Mouse (Mus musculus): ENCODE measurements around the gene Olfr77.

Olfr77 gene

DNA sequence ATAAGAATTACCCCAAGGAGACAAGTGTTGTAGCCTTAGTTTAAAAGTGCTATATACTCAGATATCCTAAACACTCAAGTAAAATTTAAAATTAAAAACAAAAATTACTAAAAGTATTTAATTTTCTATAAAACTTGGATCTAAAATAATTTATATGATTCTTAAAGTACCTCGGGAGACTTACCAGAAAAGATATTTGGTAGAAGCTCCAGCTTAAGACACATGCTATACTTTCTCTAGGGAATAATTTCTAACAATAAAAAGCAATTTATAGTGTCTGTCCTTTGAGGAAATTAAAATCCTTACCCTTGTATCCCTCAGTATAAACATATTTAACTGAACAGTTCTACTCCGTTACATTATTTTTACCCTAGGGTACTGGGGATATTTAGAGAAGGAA is at the start of gene Olfr77:
Olfr77 (plus strand) TSS at position 301 of the 400 bp plus-strand sequence.
- DNase-seq (ENCODE audit: extremely low spot score, low read depth, low spot score): no peak

DNA sequence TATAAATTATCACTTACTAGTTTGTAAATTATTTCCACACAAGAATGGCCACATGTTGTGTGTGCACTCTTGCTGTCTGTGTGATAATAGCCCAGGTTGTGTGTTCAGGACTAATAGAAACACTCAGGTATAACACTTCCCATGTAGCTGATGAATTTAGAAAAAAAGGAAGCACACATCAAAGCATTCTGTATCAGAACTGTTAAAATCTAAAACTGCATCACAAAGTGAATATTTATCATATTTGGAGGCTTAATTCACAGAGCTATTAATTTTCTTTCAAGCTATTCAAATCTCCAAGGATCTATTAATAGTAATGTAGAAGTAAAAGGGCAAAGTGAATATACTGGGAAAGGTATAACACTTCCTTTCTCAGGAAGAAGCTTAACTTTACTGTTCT is 28.8 kb upstream of the Olfr77 start, which contains the start of gene Olfr862:
Olfr862 (minus strand) TSS at position 101 of the 400 bp plus-strand sequence.
- no peak for DNase-seq (ENCODE audit: extremely low spot score, low read depth, low spot score)

DNA sequence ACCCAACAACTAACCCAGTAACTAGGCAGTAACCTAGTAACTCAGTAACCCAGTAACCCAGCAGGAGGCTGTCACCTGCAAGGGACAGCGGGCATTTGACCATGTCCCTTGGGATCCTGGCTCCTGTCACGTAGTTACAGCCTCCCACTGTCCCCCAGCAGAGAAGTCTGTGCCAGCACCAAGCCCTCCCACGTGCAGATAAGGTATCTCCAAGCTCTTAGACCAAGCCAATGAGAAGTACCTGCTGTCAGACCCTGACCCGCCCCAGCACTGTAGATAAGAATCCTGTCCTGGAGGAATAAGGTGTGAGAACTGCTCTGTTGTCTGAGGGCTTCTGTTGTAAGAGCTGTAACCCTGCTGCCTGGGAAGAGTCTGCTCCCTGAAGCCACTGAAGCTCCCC is 5.5 kb upstream of the Olfr77 start:
- DNase-seq (ENCODE audit: extremely low spot score, low read depth, low spot score): no peak

Measured in hindlimb bud, embryonic 11.5 days (tissue).